Mouse (Mus musculus) ovary, adult 10 weeks (tissue): Measurements from ENCODE around the gene Guf1. TPM values are rescaled to one million over a fixed set of nuclear protein-coding genes. Genes with fewer than 3 reads are reported as not detected.

Experiments used
- polyA plus RNA-seq: library from polyadenylated mRNA; stranded (reverse); fragments of 350-450 nt; fragmentation: Illumina TruSeq; extraction: RNeasy Lipid Tissue Mini Kit (QIAGEN cat#74804); gene quantifications from one replicate; pipeline ENCODE4 v1.2.3, GENCODE M21; 2014

The Guf1 gene
- polyA plus RNA-seq, result 59.0 TPM

GRCm38 (mm10) chr5:69556628-69557403, at the start of gene Guf1:
Gene Guf1, plus strand, starts transcription at chr5:69556923.

GRCm38 (mm10) chr5:69542489-69542888, 14.2 kb upstream of the Guf1 start, which contains the start of gene Yipf7:
Gene Yipf7, minus strand, starts transcription at chr5:69542648.

GRCm38 (mm10) chr5:69591640-69592461, 35.1 kb downstream of the Guf1 start, which contains the start of gene Gnpda2:
Gene Gnpda2, minus strand, starts transcription at chr5:69592340.

Other genes with a start within 250 kb of the Guf1 start
- gene Kctd8, start 215.2 kb upstream of the Guf1 start, polyA plus RNA-seq, result 0.23 TPM
- not detected for gene Yipf7, start 14.3 kb upstream of the Guf1 start, polyA plus RNA-seq
- gene Gnpda2, start 35.4 kb downstream of the Guf1 start, polyA plus RNA-seq, result 121 TPM